Mouse (Mus musculus) adipose tissue, adult 10 weeks (tissue): Measurements from ENCODE around the gene Cldn20. TPM values are rescaled to one million over a fixed set of nuclear protein-coding genes. Genes with fewer than 3 reads are reported as not detected.

Experiments used
- polyA plus RNA-seq: library from polyadenylated mRNA; stranded (reverse); fragments of 350-450 nt; fragmentation: Illumina TruSeq; extraction: RNeasy Lipid Tissue Mini Kit (QIAGEN cat#74804); gene quantifications from one replicate; pipeline ENCODE4 v1.2.3, GENCODE M21; 2014; ENCODE audit warnings: low read depth, low replicate concordance

Cldn20 gene
- not detected for polyA plus RNA-seq

GRCm38 (mm10) chr17:3532254-3532653, at the start of gene Cldn20:
Gene Cldn20, plus strand, starts transcription at chr17:3532554.

GRCm38 (mm10) chr17:3557331-3558311, 25.3 kb downstream of the Cldn20 start, which contains the start of gene Tfb1m:
Gene Tfb1m, minus strand, starts transcription at chr17:3557781.

Other genes with a start within 250 kb of the Cldn20 start
- 0.91 TPM for gene Tiam2, start 206.0 kb upstream of the Cldn20 start, polyA plus RNA-seq
- gene Tfb1m, start 25.2 kb downstream of the Cldn20 start, polyA plus RNA-seq = 9.2 TPM
- not detected for gene Nox3, start 163.7 kb downstream of the Cldn20 start, polyA plus RNA-seq